Mouse (Mus musculus): ENCODE measurements around the gene Plcb4.

The Plcb4 gene

DNA sequence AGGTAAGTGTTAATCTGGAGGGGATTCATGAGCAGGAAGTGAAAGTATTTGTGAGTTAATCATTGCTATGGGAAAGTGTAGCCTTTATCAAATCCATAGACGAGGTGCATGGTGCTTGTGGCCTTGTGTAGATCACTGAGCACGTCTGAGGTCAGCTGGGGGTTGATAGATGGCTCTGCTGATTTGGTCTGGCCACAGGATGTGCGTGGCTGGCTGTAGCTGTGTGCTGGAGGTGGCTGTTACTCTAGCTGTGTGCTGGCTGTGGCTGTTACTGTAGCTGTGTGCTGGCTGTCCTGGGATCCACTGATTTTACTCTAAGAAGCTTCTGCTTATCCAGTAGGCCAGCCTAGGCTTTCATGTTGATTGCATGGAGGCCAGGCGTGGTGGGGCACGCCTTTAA lies 91.9 kb downstream of the Plcb4 start:
- peak; percentile 41 to 59 for DNase-seq (ENCODE audit: inconsistent age in 2 of 2, low spot score in 1 of 2)

DNA sequence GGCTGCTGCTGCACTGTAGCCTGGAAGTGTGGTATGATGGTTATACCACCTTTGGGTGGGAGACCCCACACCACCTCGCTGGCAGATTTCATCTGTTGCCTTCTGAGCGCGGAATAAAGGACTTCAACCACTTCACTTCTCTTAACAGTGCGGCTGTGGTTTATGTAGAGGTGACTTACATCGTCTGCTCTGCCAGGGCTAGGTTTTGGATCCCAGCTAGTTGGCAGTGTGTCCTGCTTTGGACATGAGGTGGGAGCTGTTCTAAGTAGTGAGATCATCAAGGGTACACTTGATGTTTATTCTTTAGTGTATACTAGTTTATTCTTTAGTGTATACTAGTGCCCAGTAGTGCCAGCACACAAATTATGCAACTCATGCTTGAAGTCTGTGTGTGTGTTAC lies 97.0 kb downstream of the Plcb4 start:
- DNase-seq (ENCODE audit: inconsistent age in 2 of 2, low spot score in 1 of 2), result no peak

DNA sequence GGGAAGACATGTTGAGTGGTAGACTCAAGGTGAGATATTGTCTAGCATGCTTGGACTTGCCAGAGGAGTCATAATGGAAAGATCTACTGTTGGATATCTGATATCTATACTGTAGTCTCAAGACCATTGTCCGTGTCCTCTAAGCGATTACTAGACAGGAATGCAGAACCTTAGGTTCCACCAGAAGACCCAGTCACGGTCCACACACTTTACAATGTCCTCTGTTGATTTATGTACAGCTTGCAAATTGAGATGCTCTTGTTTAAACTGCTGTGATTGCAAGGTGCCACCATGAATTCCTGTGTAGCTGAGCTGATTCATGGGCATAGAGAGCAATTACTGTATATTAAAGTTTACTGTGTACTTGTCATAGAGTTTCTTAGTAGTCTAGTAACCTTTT lies 98.7 kb downstream of the Plcb4 start:
- no peak for DNase-seq (ENCODE audit: inconsistent age in 2 of 2, low spot score in 1 of 2)

DNA sequence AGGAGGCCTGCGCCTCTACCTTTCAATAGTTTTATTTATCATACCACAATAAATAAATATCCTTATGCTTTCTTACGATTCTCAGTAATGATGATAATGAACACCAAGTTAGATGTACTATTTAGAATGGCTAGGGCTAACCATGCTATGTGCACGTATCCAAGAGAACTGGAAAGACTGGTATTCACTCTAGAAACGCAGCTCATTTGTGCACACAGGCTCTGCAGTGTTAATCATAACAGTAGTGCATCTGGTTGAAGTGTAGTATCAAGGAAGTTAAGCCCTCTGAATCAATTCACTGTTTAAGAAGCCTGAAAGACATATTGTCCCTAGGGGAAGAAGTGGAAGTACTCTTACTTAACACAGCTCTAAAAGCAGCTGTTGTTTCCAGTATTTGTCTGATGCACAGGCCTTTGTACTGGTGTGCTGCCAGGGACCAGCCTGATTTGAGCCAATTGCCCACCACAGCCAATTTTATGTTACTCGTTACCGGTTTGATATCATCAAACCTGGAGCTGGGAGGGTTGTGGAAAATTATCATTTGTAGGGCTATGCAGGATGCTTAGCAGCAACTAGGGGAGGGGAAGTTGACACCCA lies 100.8 kb downstream of the Plcb4 start:
- peak in 1 of 2 experiments; percentile 36 for DNase-seq (ENCODE audit: inconsistent age in 2 of 2, low spot score in 1 of 2)

DNA sequence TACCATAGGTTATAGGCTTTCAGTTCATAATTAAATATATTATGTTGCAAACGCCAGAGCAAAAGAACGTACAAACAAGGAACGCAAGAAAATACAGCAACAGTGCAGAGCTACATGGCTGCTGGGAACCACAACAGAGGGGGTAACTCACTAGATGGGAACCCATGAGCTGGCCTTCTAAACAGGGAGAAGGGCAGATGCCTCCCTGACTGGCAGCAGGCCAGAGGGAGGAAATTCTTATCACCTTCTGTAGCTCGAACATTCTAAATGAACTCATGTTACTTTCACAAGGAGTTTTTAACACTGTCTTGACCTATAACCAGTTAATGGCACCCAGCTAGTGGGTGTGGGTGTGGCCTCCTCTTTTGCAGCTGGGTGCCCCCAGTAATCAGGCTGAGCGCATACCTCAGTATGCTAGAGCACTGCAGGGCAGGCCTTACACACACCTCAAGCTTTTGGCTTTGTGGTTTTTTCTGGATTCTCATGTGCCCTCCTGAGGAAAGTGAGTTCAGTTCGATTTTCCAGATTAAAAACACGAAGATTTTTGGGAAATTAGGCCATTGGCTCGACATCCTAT lies 102.5 kb downstream of the Plcb4 start:
- DNase-seq (ENCODE audit: inconsistent age in 2 of 2, low spot score in 1 of 2), result peak in 1 of 2 experiments; percentile 49

DNA sequence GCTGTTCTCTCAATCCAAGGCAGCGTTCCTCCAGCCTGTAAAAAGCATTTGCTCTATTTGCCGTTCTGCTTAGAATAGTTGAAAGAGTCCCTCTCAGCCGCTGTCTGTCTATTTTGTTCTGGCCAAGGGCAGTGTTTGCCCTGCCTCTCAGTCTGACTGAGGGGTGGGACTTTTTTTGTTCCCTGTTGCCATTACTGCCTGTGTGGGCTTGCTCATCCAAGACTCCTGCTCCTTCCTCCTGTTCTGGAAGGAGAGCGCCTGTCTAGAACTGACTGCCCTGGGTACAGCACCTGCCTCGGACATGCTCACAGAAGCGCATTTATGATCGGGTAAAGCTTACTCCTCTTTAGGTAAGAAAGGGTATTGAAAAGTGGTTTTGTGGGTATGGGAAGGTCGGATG lies 105.9 kb downstream of the Plcb4 start:
- DNase-seq (ENCODE audit: inconsistent age in 2 of 2, low spot score in 1 of 2), result peak in 1 of 2 experiments; percentile 32

DNA sequence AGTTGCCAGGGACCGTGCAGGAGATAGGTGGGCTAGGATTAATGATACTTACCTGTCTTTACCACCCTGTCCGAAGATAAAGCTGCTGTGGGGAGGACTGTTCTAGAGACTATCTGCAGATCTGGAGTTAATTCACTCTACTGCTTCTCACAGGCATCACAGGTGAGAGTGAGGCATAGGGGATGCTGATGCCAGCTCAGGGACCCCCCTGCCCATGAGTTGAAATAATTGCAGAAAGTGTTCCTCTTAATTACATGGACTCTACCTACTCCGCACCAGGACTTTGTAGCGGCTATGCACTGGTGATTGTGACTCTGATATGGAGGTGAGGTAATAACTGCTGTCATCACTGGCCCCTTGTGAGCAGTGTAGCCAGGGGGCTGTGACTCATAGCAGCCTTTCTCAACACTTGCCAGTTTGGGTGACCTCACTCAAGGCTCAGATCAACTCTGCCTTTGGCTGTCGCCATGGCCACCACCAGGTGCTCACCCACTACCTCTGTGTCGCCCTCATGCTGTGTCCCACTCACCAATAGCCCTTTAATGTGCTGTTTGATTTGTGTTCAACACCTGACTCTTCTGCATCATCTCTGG lies 107.8 kb downstream of the Plcb4 start:
- DNase-seq (ENCODE audit: inconsistent age in 2 of 2, low spot score in 1 of 2), result peak; percentile 70 to 87

DNA sequence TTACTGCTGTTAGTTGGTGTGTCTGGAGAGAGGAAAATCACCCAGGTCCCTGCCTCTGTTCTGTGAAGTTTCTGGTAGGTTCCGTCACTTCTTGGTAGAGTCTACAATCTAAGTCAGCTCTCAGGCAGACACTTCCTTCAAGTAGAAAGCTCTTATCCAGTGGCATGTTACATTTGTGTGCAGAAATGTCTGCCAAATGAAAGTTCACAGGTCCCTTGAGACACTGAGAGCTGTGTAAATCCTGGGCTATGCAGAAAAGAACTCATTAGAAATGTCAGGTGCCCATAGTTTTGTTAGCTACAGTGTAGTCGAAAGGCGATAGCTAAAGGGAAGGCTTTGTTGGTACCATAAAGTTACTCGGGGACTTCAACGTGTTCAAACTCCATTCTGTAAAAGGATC lies 108.7 kb downstream of the Plcb4 start:
- DNase-seq (ENCODE audit: inconsistent age in 2 of 2, low spot score in 1 of 2), result peak in 1 of 2 experiments; percentile 44

DNA sequence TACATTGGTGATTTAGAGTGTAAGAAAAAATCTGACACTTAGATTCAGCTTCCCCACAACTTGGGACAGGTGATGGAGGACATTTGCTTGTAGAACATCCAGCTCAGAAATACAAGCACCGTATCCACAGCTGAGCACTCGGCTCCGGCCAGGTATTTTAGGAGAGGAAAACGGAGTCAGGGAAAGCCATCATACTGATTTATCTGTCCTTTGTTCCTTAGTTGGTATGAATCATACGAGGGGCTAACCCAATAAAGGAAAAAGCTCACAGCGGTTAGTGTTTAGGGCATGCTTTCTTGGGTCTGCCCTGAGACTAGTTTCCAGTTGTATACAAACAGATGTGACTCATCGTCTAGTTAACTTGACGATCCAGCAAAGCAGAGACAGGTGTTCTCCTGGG lies 110.9 kb downstream of the Plcb4 start:
- peak in 1 of 2 experiments; percentile 40 for DNase-seq (ENCODE audit: inconsistent age in 2 of 2, low spot score in 1 of 2)

DNA sequence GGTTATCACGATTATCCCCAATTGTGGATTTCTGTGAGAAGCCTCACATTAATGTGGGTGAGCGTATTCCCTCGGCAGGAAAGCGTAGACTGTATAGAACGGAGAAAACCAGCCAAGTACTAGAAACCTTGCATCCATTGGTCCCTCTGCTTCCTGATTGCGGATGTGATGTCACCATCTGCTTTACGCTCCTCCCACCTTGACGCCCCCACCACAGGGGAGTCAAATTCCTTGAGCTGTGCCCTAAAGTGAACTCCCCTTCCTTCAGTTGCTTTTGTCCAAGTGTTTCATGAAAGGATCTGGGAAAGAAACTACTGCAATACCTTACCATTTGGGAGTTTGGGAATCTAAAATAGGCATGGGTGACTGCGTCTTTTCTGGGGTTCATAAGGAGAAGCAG lies 111.4 kb downstream of the Plcb4 start:
- peak in 1 of 2 experiments; percentile 20 for DNase-seq (ENCODE audit: inconsistent age in 2 of 2, low spot score in 1 of 2)

DNA sequence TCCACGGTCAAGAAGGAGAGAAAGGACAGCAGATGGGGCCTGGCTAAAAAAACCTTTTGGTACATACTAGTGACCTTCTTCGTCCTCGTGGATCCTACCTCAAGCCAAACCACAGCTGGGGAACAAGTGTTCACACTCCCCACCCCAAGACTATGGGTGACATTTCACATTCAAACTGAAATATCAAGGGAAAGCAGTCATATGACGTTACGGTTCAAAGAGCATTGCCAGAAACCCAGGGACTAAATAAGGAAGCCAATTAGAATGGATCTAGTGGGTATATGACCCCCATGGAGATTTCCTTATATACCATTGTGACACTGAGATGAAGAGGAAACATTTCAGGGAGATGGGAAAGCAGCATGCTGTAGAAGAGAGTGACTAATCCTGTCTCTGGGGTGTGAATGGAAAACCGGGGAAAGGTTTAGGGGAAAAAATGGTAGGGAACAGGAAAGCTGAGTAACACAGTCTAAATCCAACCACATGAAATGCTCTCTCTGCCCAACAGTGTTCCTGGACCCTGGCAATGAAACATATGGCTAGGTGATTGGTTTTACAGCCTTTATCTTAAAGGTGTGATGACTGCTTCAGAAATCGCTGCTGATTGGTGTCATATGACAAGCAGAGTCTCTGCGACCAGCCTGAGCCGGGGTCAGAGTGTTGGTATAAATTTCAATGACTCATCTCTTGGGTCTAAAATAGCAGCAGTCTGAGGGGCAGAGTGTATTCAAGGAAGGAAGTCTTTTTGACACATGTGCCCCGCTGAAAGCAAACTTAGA lies 114.6 kb downstream of the Plcb4 start:
- DNase-seq (ENCODE audit: inconsistent age in 2 of 2, low spot score in 1 of 2), result peak in 1 of 2 experiments; percentile 71

DNA sequence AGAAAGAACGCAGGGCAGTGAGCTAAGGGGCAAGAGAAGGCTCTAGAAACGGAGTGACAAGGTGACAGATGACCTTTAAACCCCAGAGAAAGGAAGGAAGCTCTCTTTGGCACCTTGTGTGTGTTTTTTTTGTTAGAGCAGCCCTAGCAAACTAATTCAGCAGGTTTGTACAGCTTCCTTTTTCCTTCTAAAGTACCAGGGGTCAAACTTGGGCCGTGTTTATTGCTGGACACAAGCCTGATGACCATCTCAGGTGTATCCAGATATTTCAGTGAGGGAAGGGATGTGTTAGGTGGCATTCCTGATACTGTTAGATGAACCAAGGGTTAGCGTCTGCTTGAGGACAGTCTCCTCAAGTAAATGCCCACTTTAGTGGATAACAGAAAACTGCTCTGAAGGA lies 116.2 kb downstream of the Plcb4 start:
- no peak for DNase-seq (ENCODE audit: inconsistent age in 2 of 2, low spot score in 1 of 2)

DNA sequence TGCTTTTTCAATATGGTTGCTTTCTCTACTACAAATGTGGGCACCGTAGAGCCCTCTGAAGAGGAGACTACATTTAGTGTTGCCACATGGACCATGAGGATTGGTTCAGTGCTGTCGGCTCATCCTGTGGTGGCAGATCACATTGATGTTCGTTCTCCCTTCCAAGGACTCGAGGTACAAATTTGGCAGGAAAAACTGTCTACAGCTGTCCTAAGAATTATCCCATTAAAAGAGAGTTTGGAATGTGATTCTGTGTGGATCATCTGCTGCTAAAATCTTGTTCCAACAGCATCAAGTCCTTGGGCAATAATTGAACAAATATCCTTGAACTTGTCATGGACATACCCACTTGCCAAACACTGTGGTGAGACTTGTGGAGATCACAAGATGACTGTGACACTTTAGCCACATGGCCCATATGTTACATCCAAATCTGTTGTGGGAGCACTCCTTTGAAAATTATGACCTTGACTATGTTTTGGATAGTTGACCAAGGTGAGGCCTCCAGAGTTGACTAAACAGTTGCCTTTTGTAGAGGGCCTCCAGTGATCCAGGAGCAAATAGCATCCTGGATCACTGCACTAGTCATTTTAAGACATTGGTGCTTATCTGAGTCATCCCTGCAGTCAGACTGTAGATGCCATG lies 117.4 kb downstream of the Plcb4 start:
- DNase-seq (ENCODE audit: inconsistent age in 2 of 2, low spot score in 1 of 2), result peak in 1 of 2 experiments; percentile 55

DNA sequence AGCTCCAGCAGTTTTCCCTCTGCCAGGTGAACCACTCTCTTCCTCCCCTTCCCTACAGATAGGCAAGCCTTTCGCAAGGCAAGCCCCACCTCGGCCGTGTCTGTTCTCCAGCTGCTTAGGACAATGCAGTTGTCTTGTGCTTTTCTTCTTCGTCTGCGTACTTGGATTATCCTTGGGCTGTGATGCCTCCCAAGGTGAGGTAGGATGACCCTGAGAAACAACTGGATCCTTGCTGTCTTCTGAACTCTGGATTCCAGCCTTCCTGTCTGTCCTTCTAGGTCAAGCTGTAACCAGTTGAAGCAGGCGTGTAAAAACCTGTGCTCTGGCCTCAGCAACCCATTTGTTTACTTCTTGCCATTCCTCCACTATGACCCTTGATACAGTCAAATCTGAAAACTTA lies 122.6 kb downstream of the Plcb4 start:
- no peak for DNase-seq (ENCODE audit: inconsistent age in 2 of 2, low spot score in 1 of 2)

DNA sequence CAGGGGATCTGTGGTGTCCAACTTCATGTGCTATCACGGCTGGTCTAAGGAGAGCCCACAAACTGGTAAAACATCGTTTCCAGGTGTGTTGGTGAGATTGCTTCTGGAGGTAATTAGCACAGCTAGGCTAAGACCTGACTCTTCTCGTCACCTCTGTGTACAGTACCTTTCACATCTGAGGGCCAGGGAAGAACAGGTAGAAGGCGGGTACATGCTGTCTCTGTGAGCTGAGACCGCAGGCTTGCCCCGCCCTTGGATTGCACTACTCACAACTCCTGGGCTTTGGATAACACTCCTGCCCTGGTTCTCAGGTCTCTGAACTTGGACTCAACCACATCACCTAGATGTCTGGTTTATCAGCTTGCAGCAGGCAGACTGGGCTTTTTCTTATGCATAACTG lies 128.6 kb downstream of the Plcb4 start:
- no peak for DNase-seq (ENCODE audit: inconsistent age in 2 of 2, low spot score in 1 of 2)

DNA sequence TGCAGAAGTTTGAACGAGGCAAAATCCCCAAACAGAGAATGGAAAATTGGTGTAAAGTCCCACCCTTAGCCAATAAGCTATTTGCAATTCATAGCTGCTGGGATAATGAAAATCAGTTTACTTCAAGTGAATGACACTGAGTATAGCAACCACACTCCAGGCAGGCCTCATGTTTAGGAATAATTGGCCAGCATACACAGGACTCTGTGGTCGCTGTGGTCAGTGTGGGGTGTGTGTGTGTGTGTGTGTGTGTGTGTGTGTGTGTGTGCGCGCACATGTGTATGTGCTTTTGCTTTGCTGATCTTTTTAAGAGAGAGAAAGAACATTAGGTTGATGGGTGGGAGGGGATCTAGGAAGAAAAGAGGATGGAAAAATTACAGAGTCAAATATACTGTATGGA lies 134.1 kb downstream of the Plcb4 start:
- no peak for DNase-seq (ENCODE audit: inconsistent age in 2 of 2, low spot score in 1 of 2)

DNA sequence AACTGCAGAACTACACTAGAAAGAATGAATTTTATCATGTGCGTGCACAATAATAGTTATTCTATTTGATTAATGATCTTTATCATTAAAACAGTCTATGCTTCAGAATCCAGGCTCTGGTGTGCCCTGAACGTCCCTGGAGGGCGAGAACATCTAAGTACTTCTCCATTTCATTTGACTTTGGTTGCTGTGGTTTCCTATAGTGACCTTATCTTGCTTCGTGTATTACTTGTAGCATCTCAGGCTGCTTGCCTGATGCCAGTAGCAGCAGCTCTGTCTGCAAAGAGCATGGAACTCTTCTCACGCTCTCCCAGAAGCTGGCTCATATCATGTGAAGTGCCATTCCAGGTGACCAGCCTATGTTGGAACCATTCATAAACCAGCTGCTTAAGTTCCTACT lies 137.9 kb downstream of the Plcb4 start:
- no peak for DNase-seq (ENCODE audit: inconsistent age in 2 of 2, low spot score in 1 of 2)

DNA sequence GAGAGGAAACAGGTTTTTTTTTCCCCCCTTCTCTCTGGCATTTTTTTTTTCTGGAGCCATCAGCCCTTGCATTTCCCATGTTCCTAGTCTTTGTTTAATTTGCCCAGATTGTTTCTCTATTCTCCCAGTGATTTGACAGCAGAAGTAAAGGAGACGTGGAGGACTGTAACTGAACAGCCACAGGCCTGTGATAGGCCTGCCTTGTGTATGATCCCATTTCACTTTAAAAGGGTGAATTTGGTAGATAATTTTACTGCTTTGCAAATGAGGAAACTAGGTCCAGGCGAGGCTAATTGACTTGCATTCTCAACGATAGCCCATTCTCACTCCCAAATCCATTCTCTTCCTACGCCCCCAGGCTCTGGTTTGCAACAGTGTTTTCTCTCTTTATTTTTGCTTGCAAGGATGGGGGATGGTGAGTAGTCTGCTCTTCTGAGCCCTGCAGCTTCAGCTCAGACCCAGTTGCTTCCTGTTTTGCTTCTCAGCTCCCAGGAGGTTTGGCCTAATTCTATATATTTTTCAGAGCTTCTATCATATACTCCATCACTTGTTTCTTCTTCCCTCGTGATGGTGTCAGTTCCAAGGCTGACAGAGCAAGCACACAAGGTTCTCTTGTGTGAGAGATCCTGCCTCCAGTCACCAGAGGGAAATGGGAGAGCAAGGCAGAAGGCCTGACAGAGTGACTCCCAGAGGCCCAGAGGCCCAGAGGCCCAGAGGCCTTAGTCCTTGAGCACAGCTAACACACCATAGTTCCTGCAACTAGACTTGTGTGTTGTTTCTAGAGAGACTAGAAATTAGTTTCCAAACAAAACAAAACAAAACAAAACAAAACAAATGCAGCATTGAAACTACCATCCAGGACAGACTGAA lies 139.1 kb downstream of the Plcb4 start:
- no peak for DNase-seq (ENCODE audit: inconsistent age in 2 of 2, low spot score in 1 of 2)

DNA sequence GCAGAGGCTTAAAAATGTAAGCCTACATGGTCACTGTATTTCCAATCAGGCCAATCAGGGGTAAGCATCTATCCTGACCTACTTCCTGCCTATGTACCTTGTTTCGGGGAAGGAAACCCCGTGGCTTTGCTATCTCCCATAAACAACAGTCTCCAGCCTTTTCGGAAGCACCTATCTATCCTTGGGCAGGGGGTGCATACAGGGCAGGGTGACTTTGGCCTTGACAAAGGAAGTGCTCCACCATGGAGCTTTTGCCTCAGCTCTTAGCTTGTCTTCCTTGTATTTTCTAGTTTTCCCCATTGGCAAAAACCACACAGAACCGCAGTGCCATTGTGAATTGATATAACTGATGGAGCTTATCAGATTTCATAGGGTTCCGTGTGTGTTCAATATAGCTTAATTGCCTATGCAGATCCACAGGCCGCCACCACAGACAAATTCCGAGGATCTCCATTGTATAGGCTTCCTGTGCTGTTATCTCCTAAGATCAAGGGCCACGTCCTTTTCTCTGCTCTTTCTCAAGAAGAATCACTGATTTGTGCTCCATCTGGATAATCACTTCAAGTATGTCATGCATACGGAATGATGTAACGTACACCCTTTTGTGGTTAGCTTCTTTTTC lies 140.4 kb downstream of the Plcb4 start:
- no peak for DNase-seq (ENCODE audit: inconsistent age in 2 of 2, low spot score in 1 of 2)

DNA sequence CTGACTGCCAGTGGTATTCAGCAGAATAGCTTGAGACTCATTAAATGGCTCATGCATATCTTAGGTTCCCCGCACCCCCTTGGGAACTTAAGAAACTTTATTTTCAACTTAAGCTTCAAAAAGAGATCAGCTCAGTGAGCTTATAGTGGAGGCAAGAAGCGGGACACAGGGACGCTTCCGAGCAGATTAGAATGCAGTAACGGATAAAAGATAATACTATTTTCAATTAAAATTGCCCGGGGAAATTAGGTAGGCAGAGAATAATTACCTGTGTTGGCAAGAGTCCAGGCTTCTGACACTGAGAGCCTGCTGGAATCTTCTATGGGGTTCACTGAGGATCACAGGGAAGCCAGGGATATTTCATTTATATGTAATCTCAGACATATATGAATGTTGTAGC lies 141.6 kb downstream of the Plcb4 start:
- no peak for DNase-seq (ENCODE audit: inconsistent age in 2 of 2, low spot score in 1 of 2)
